Mouse (Mus musculus) olfactory bulb, adult 2 months (tissue): Measurements from ENCODE around the gene Auh. TPM values are rescaled to one million over a fixed set of nuclear protein-coding genes. Genes with fewer than 3 reads are reported as not detected.

ENCODE experiments used
- H3K27ac ChIP-seq: fragments of 200-500 bp; 2 replicates; pipeline ENCODE4 v1.5.1; 2012; ENCODE audit warnings: low read depth, low read length; ENCODE audit not compliant: insufficient read depth
- H3K4me1 ChIP-seq: fragments of 200-500 bp; 2 replicates; pipeline ENCODE4 v1.6.1; 2012; ENCODE audit warnings: low read length; ENCODE audit not compliant: control insufficient read depth, insufficient read depth
- H3K4me3 ChIP-seq: fragments of 200-500 bp; 2 replicates; pipeline ENCODE4 v1.5.1; 2012; ENCODE audit warnings: mild to moderate bottlenecking, low read depth, low read length, moderate library complexity; ENCODE audit not compliant: insufficient read depth
- CTCF ChIP-seq: fragments of 200-500 bp; IDR thresholded peaks from 2 replicates; pipeline ENCODE4 v1.5.1; 2012; ENCODE audit warnings: low read depth, mild to moderate bottlenecking, low read length, moderate library complexity; ENCODE audit not compliant: insufficient read depth
- POLR2A ChIP-seq: fragments of 200-500 bp; IDR thresholded peaks from 2 replicates; pipeline ENCODE4 v1.6.1; 2012; ENCODE audit warnings: mild to moderate bottlenecking, low read depth, low read length, moderate library complexity; ENCODE audit not compliant: insufficient read depth
- WGBS: fragments of 180-500 bp; shearing (Covaris S2); methylation state at CpG from one replicate; pipeline ENCODE4 v1.1.7; 2018; 5-methylcytosine and 5-hydroxymethylcytosine counted together
- polyA plus RNA-seq: library from polyadenylated mRNA; stranded (reverse); fragments of >200 nt; gene quantifications from 2 replicates; pipeline ENCODE4 v1.2.4, GENCODE M21; 2012; ENCODE audit warnings: low replicate concordance; ENCODE audit not compliant: missing spikeins, insufficient read depth, insufficient read length

Auh gene
- polyA plus RNA-seq, 1 experiment = not detected

GRCm38 (mm10) chr13:52875089-52875488, 54.4 kb downstream of the Auh start:
- TF ChIP-seq CTCF (no peak), POLR2A (no peak)
- no peak overlapping the region for H3K4me3 ChIP-seq
- H3K27ac ChIP-seq = peak overlapping the region; percentile 46; the same call in 1 of the 2 replicates
- WGBS = 25% methylated on average over 6 of the region's 6 CpGs
- H3K4me1 ChIP-seq = peaks cover 35% of the 10 kb centered on the region

- 93% methylated on average over 6 of the region's 6 CpGs for WGBS
- no peak for TF ChIP-seq POLR2A
- no peak for TF ChIP-seq CTCF
- Histone ChIP-seq H3K4me3 (no peak overlapping the region), H3K27ac (no peak overlapping the region), H3K4me1 (peaks cover 28% of the 10 kb centered on the region)
Measured at GRCm38 (mm10) chr13:52874338-52874737, 55.1 kb downstream of the Auh start.

DNA sequence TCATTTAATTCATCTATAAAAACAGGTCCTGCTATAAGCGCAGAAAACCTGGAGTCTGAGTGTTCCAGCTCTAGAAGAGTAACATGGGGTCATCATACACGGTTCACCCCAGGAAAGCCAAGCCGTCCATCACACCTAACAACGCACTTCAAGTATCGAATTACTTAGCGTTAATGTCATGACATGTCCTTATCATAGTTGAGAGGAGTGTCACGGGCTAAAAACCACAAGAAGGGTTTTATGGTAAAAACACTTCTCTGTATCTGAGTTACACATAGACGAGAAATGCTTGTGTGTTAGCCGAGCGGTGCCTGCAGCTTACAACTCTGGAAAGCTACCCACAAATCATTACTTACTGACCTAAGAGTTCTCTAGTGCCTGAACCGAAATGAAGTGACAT, 55.6 kb downstream of the Auh start:
- TF ChIP-seq CTCF (no peak), POLR2A (no peak)
- H3K27ac ChIP-seq = no peak overlapping the region
- H3K4me3 ChIP-seq = no peak overlapping the region
- WGBS = 94% methylated on average over 11 of the region's 11 CpGs
- H3K4me1 ChIP-seq = peaks cover 28% of the 10 kb centered on the region

- Histone ChIP-seq H3K27ac (peak overlapping the region; percentile 38; the same call in 1 of the 2 replicates), H3K4me3 (no peak overlapping the region), H3K4me1 (peaks cover 25% of the 10 kb centered on the region)
- TF ChIP-seq CTCF = no peak
- TF ChIP-seq POLR2A = no peak
- 31% methylated on average over 15 of the region's 15 CpGs for WGBS
Measured at GRCm38 (mm10) chr13:52866005-52866792, 63.3 kb downstream of the Auh start.

DNA sequence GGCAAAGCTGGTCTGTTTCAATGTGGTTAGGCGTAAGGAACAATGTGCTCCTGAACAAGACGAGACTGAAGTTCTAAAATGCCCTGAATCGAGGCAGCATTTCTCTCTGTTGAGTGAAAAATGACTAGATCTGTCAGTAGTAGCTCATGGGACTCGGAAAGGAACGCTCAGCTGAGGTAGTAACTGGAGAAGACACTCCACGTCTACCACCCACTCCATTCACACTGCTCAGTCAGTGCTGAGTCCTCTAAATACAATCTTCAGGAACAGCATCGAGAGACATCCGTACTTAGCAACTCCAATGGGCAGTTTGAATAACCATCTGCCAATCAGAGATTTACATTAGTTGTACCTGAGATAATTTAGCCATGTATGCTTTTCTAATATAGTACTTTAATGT, 66.0 kb downstream of the Auh start:
- peaks cover 30% of the 10 kb centered on the region for H3K4me1 ChIP-seq
- WGBS = 75% methylated on average over 8 of the region's 8 CpGs
- no peak overlapping the region for H3K27ac ChIP-seq
- TF ChIP-seq CTCF = no peak
- no peak for TF ChIP-seq POLR2A
- H3K4me3 ChIP-seq = no peak overlapping the region

DNA sequence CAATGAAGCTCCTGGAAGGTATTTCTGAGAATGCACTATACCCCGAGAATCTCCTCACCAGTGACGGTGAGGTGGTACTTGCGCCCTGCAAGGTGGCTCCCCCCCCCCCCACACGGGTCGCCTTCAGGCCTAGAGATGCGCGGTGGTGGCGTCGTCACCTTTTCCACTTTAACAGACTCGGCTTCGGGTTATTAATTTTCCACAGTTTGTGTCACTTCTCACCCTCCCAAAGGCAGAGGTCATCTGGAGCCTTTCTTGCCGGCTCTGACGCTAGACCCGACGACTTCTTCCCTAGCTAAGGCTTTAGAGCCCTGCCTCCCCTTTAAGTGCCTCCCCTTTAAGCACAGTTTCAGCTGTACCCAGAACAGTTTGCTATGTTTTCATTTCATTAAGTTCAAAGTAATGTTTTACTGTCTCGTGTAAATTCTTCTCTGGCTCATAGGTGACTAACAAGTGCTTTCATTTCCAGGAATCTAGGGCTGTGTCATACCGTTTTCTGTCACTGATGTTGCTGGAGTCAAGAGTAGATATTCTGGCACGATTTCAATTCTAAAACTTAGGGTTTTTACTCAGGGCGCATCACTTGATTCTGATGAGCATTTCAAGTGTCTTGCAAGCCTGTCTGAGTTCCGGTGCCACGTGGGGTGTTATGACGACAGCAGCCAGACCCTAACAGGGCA, 69.3 kb downstream of the Auh start:
- H3K4me1 ChIP-seq = peaks cover 28% of the 10 kb centered on the region
- TF ChIP-seq POLR2A (no peak), CTCF (no peak)
- H3K27ac ChIP-seq = no peak overlapping the region
- 79% methylated on average over 22 of the region's 22 CpGs for WGBS
- H3K4me3 ChIP-seq = no peak overlapping the region

- TF ChIP-seq CTCF = no peak
- no peak for TF ChIP-seq POLR2A
- peak overlapping the region; percentile 13 for H3K27ac ChIP-seq
- peaks cover 28% of the 10 kb centered on the region for H3K4me1 ChIP-seq
- 41% methylated on average over 16 of the region's 16 CpGs for WGBS
- no peak overlapping the region for H3K4me3 ChIP-seq
Measured at GRCm38 (mm10) chr13:52859065-52859820, 70.2 kb downstream of the Auh start.

- Histone ChIP-seq H3K27ac (no peak overlapping the region), H3K4me3 (no peak overlapping the region), H3K4me1 (peaks cover 25% of the 10 kb centered on the region)
- no peak for TF ChIP-seq CTCF
- TF ChIP-seq POLR2A = no peak
- 88% methylated on average over 12 of the region's 12 CpGs for WGBS
Measured at GRCm38 (mm10) chr13:52858373-52858772, 71.1 kb downstream of the Auh start.
